Mouse (Mus musculus) layer of hippocampus, adult 11-12 months (tissue): ENCODE data around the gene Kctd8.
"Not testable (repeated sequence)": the region's sequence is repeated elsewhere in the genome, so short reads cannot be mapped to it uniquely, and the experiment has no call there.

Experiments used
- DNase-seq: peaks from one replicate; pipeline ENCODE4 v3.0.0; 2022; ENCODE audit warnings: low spot score

The Kctd8 gene

GRCm38 (mm10) chr5:69340919-69341801 is at the start of gene Kctd8:
Gene Kctd8 (minus strand): TSS chr5:69341679.
- peak; percentile 52 for DNase-seq

- no peak for DNase-seq
Observed at GRCm38 (mm10) chr5:69379072-69379471, 37.6 kb upstream of the Kctd8 start.

- DNase-seq = no peak
Observed at GRCm38 (mm10) chr5:69350596-69350995, 9.1 kb upstream of the Kctd8 start.

- DNase-seq = peak; percentile 50
Observed at GRCm38 (mm10) chr5:69340102-69340918, 1.2 kb downstream of the Kctd8 start.

GRCm38 (mm10) chr5:69339623-69339970 is 1.9 kb downstream of the Kctd8 start:
- no peak for DNase-seq

- DNase-seq = no peak
Observed at GRCm38 (mm10) chr5:69338916-69339622, 2.4 kb downstream of the Kctd8 start.

GRCm38 (mm10) chr5:69327561-69327960 is 13.9 kb downstream of the Kctd8 start:
- DNase-seq = no peak

GRCm38 (mm10) chr5:69324566-69325230 is 16.8 kb downstream of the Kctd8 start:
- DNase-seq = no peak

GRCm38 (mm10) chr5:69312611-69313010 is 28.9 kb downstream of the Kctd8 start:
- no peak for DNase-seq

GRCm38 (mm10) chr5:69301665-69302064 is 39.8 kb downstream of the Kctd8 start:
- no peak for DNase-seq

- no peak for DNase-seq
Observed at GRCm38 (mm10) chr5:69292353-69292752, 49.1 kb downstream of the Kctd8 start.

GRCm38 (mm10) chr5:69284359-69284758 is 57.1 kb downstream of the Kctd8 start:
- no peak for DNase-seq

- no peak for DNase-seq
Observed at GRCm38 (mm10) chr5:69252366-69252765, 89.1 kb downstream of the Kctd8 start.

- no peak for DNase-seq
Observed at GRCm38 (mm10) chr5:69241931-69242330, 99.5 kb downstream of the Kctd8 start.

GRCm38 (mm10) chr5:69233560-69233959 is 107.9 kb downstream of the Kctd8 start:
- DNase-seq = no peak

- DNase-seq = not testable (repeated sequence)
Observed at GRCm38 (mm10) chr5:69231649-69232048, 109.8 kb downstream of the Kctd8 start.

- no peak for DNase-seq
Observed at GRCm38 (mm10) chr5:69227147-69227546, 114.3 kb downstream of the Kctd8 start.

GRCm38 (mm10) chr5:69222608-69223007 is 118.9 kb downstream of the Kctd8 start:
- DNase-seq = no peak

- no peak for DNase-seq
Observed at GRCm38 (mm10) chr5:69215216-69215615, 126.3 kb downstream of the Kctd8 start.

GRCm38 (mm10) chr5:69209401-69209800 is 132.1 kb downstream of the Kctd8 start:
- no peak for DNase-seq

GRCm38 (mm10) chr5:69207713-69208112 is 133.8 kb downstream of the Kctd8 start:
- no peak for DNase-seq
